Mouse (Mus musculus) C2C12 (cell line): Measurements from ENCODE around the gene Rbak. TPM values are rescaled to one million over a fixed set of nuclear protein-coding genes. Genes with fewer than 3 reads are reported as not detected.
"Not testable (repeated sequence)": the region's sequence is repeated elsewhere in the genome, so short reads cannot be mapped to it uniquely, and the experiment has no call there.

Source experiments
- H3K27me3 ChIP-seq: one replicate; pipeline ENCODE4 v1.6.1; 2011; ENCODE audit not compliant: control insufficient read depth, insufficient read depth, insufficient read length
- H3K36me3 ChIP-seq: one replicate; pipeline ENCODE4 v1.6.1; 2011; ENCODE audit not compliant: control insufficient read depth, insufficient read depth
- H3K4me3 ChIP-seq: one replicate; pipeline ENCODE4 v1.5.1; 2011; ENCODE audit warnings: mild to moderate bottlenecking, control low read depth; ENCODE audit not compliant: poor library complexity, insufficient read depth, severe bottlenecking
- H3K79me2 ChIP-seq: one replicate; pipeline ENCODE4 v1.6.1; 2011; ENCODE audit not compliant: control insufficient read depth, insufficient read depth
- H3K79me3 ChIP-seq: one replicate; pipeline ENCODE4 v1.6.1; 2011; ENCODE audit warnings: low read depth, control low read depth
- H3ac ChIP-seq: one replicate; pipeline ENCODE3; 2011; ENCODE audit warnings: low read depth; ENCODE audit not compliant: control insufficient read depth, insufficient read length
- CEBPB ChIP-seq: IDR thresholded peaks from one replicate; pipeline ENCODE4 v1.6.1; 2011; ENCODE audit warnings: low read depth, mild to moderate bottlenecking, control low read depth, moderate library complexity
- CTCF ChIP-seq: IDR thresholded peaks from one replicate; pipeline ENCODE4 v1.5.1; 2011; ENCODE audit not compliant: control insufficient read depth, insufficient read depth, insufficient read length
- FOSL1 ChIP-seq: IDR thresholded peaks from one replicate; pipeline ENCODE4 v1.8.0; 2011; ENCODE audit warnings: mild to moderate bottlenecking, low read length; ENCODE audit not compliant: poor library complexity, insufficient read depth, severe bottlenecking
- MAX ChIP-seq: IDR thresholded peaks from one replicate; pipeline ENCODE4 v1.6.1; 2011; ENCODE audit warnings: mild to moderate bottlenecking, control low read depth
- MYOD1 ChIP-seq: IDR thresholded peaks from one replicate; pipeline ENCODE4 v1.6.1; 2011; ENCODE audit warnings: low read depth; ENCODE audit not compliant: control insufficient read depth, insufficient read length
- MYOG ChIP-seq: IDR thresholded peaks from one replicate; pipeline ENCODE4 v1.6.1; 2011; ENCODE audit not compliant: control insufficient read depth, insufficient read length; ENCODE audit errors: extremely low read depth
- USF1 ChIP-seq: IDR thresholded peaks from one replicate; pipeline ENCODE4 v1.6.1; 2011; ENCODE audit warnings: low read depth, mild to moderate bottlenecking, control low read depth, moderate library complexity
- polyA plus RNA-seq: library from polyadenylated mRNA; unstranded; fragments of >200 nt; fragmentation: generic; extraction: Trizol; gene quantifications from one replicate; pipeline ENCODE4 v1.2.1, GENCODE M21; 2012; ENCODE audit warnings: missing spikeins

Rbak gene
- polyA plus RNA-seq, 1 experiment, result 2.8 TPM

DNA sequence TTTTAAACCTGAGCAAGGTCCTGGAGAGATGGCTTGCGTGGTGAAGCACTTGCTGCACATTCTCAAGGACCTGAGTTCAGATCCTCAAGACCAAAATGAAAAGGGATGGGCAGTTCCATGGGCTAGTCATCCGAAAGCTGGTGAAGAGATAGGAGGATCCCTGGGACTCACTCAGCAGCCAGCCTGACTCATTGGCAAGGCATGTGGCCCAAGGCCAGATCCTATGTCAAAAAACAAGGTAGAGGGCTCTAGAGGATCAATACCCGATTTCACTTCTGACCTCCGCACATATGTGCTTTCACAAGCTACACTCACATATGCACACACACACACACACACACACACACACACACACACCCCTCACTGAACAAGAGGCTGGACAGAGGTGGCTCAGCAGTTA, 15.9 kb upstream of the Rbak start:
- Histone ChIP-seq H3K79me2 (no peaks in the 10 kb centered on the region), H3ac (no peak overlapping the region), H3K4me3 (no peak overlapping the region), H3K36me3 (no peaks in the 10 kb centered on the region), H3K27me3 (peaks cover 17% of the 10 kb centered on the region), H3K79me3 (no peaks in the 10 kb centered on the region)
- no peak for TF ChIP-seq CTCF
- no peak for TF ChIP-seq FOSL1
- TF ChIP-seq MYOG, result no peak
- TF ChIP-seq MYOD1, result no peak
- TF ChIP-seq CEBPB, result no peak
- TF ChIP-seq MAX, result no peak
- TF ChIP-seq USF1, result no peak

DNA sequence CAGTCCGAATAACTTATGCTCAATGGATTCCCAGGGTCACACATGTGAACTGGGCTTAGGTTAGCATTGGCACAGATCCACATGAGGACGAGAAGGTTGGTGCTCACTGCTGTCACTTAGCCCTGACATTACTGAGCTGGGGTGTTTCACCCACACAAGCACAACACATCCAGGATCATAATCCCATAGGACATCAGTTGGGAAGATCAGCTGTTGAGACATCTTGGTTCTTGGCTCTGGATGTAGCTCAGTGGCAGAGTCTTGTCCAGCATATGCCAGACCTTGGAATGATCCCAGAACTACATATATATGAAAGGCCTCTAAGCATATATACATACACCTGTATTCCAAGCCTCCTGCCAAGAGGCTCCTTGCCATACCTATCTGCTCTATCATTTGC, 14.6 kb upstream of the Rbak start:
- Histone ChIP-seq H3K79me3 (no peaks in the 10 kb centered on the region), H3K27me3 (peaks cover 17% of the 10 kb centered on the region), H3K4me3 (no peak overlapping the region), H3ac (no peak overlapping the region), H3K79me2 (no peaks in the 10 kb centered on the region), H3K36me3 (no peaks in the 10 kb centered on the region)
- TF ChIP-seq FOSL1 (no peak), CTCF (no peak), USF1 (no peak), MAX (no peak), CEBPB (no peak), MYOG (no peak), MYOD1 (no peak)

DNA sequence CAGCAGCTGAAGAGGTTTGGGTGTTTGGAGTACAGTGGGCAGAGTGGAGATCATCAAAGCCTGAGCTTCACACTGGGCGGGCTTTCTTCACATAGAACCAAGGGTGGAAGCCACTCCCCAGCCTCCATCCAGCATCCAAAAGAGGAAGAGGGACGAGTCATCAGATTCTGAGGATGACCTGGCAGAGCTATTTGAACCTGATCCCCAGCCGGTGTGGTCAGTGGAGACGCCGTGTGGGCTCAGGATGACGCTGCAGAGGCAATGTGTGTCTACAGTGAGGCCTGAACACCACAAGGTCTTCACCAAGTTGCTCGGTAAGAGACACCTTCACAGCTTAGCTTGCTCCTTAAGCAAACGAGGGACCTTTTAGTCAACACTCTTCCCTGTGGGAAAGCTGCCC, 14.2 kb upstream of the Rbak start:
- not testable (repeated sequence) for H3K4me3 ChIP-seq

DNA sequence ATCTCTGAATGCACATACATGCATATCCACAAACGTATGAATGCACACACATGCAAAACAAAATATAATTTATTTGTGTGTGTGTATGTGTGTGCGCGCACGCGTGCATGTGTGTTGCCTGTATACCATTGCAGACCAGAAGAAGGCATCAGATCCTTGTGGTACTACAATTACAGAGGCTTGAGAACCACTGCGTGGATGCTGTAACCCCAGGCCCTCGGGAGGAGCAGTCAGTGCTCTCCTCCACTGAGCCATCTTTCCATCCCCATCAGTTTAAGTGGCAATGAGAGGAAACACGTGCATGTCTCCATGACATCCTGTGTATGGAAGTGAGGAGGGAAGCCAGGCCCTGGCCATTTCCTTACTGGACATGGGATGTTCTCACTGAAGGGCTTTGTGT, 12.2 kb upstream of the Rbak start:
- no peak overlapping the region for H3K4me3 ChIP-seq
- no peak overlapping the region for H3ac ChIP-seq
- H3K27me3 ChIP-seq, result peaks cover 17% of the 10 kb centered on the region
- no peaks in the 10 kb centered on the region for H3K79me2 ChIP-seq
- H3K36me3 ChIP-seq, result no peaks in the 10 kb centered on the region
- TF ChIP-seq MYOG (no peak), MAX (no peak), CEBPB (no peak), USF1 (no peak), CTCF (no peak), FOSL1 (no peak), MYOD1 (no peak)
- H3K79me3 ChIP-seq, result no peaks in the 10 kb centered on the region

More for the DNA sequence above, 14.2 kb upstream of the Rbak start:
- not testable (repeated sequence) for H3K36me3 ChIP-seq, H3ac ChIP-seq, H3K79me3 ChIP-seq, H3K79me2 ChIP-seq
- H3K27me3 ChIP-seq, result peaks cover 17% of the 10 kb centered on the region

DNA sequence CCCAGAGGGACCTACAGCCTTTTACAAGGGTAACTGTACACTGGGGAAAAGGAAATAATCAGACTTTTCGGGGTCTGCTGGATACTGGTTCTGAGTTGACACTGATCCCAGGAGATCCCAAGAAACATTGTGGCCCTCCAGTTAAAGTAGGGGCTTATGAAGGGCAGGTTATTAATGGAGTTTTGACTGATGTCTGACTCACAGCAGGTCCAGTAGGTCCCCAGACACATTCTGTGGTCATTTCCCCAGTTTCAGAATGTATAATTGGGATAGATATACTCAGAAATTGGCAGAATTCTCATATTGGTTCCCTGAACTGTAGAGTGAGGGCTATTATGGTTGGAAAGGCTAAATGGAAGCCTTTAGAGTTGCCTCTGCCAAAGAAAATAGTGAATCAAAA, 7.4 kb upstream of the Rbak start:
- not testable (repeated sequence) for H3K36me3 ChIP-seq, H3ac ChIP-seq, H3K79me2 ChIP-seq, H3K79me3 ChIP-seq, H3K4me3 ChIP-seq
- peaks cover 10% of the 10 kb centered on the region for H3K27me3 ChIP-seq

DNA sequence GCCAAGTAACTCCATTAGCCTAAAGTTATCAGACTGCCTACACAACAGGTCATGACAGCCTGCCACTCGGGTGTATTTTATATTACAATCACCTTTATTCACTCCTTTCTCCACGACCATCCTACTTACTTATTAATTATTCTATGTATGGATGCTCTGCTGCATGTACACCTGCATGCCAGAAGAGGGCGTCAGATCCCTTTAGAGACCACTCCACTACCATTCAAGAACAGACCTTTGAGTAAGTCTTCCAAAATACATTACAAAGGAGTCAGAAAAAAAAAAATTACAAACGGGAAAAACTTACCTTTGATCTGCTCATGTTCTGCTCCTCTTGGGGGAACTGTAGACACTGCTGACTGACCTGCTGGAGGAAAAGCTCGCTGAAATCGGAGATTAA, 1.4 kb downstream of the Rbak start:
- Histone ChIP-seq H3ac (no peak overlapping the region), H3K79me2 (no peaks in the 10 kb centered on the region), H3K79me3 (peaks cover 4% of the 10 kb centered on the region), H3K4me3 (no peak overlapping the region), H3K27me3 (no peaks in the 10 kb centered on the region), H3K36me3 (peaks cover 32% of the 10 kb centered on the region)
- TF ChIP-seq MYOD1 (no peak), FOSL1 (no peak), MYOG (no peak), CEBPB (no peak), USF1 (no peak), MAX (no peak), CTCF (no peak)
